Mouse (Mus musculus): ENCODE measurements around the gene Fkbp3. TPM values are rescaled to one million over a fixed set of nuclear protein-coding genes. Genes with fewer than 3 reads are reported as not detected.

The Fkbp3 gene
- polyA plus RNA-seq (2017; shearing (Covaris generic)): 258 TPM

GRCm38 (mm10) chr12:65073611-65074178 lies at the start of gene Fkbp3:
Gene Fkbp3, minus strand, starts transcription at chr12:65074007.

GRCm38 (mm10) chr12:65075085-65075732 lies 1.4 kb upstream of the Fkbp3 start, which contains the start of gene Fancm:
Gene Fancm, plus strand, starts transcription at chr12:65075603.

GRCm38 (mm10) chr12:65036190-65036870 lies 37.5 kb downstream of the Fkbp3 start, which contains the start of gene Prpf39:
Gene Prpf39, plus strand, starts transcription at chr12:65036333.

Other genes with a start within 250 kb of the Fkbp3 start
- gene Gm527, start 156.1 kb downstream of the Fkbp3 start, polyA plus RNA-seq (2017; shearing (Covaris generic)): 1.3 TPM
- 29.3 TPM for gene Klhl28, start 108.5 kb downstream of the Fkbp3 start, polyA plus RNA-seq (2017; shearing (Covaris generic))
- gene Togaram1, start 108.2 kb downstream of the Fkbp3 start, polyA plus RNA-seq (2017; shearing (Covaris generic)): 41.5 TPM
- 111 TPM for gene Prpf39, start 37.7 kb downstream of the Fkbp3 start, polyA plus RNA-seq (2017; shearing (Covaris generic))
- 5.4 TPM for gene Fancm, start 1.6 kb upstream of the Fkbp3 start, polyA plus RNA-seq (2017; shearing (Covaris generic))
- gene Mis18bp1, start 98.6 kb upstream of the Fkbp3 start, polyA plus RNA-seq (2017; shearing (Covaris generic)): 4.2 TPM
- not detected for gene Wdr20rt, start 151.5 kb upstream of the Fkbp3 start, polyA plus RNA-seq (2017; shearing (Covaris generic))